In the genomic region with DNA sequence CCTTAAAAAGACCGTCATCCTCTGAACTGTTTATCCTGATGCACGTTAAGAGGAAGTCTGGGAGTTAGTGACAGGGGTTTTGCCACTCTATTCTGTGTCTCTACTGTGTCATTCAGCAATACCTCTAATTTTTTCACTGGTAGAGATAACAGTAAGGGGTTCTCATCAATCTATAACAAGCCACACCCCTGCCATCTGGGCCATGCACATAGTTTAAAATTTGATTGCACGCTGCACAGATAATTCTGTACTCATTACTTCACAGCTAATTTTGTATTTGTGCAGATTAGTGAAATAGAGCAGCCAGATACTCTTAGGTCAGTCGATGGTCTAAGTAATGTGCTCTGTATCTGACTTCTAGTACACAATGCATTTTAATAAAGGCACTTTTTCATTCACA, we compare ENCODE assay signal across 30 mouse cellular contexts.
DNase-seq lines count a peak whose midpoint lies in the region; ATAC-seq and TF ChIP-seq lines count a peak whose summit lies in the region.
"Had no signal": no experiment of that assay in that cellular context is flagged by ENCODE, and none has a peak within 500 bp of the region (broad histone marks: within the 10 kb centered on the region; RNA-seq: fewer than 3 reads in every experiment).

No protein-coding gene starts in this region.

- no peaks in the 10 kb centered on the region for H3K27me3 ChIP-seq in G1E (ENCODE audit: insufficient read depth, low read length)
- H3K27me3 ChIP-seq in liver, embryonic 12.5 days (replicated peaks): no peaks in the 10 kb centered on the region
- no peaks in the 10 kb centered on the region for H3K27me3 ChIP-seq in liver, embryonic 16.5 days (ENCODE audit: control insufficient read depth, insufficient read depth, low read depth, low read length)
- H3K27me3 ChIP-seq in hindbrain, embryonic 11.5 days (ENCODE audit: control insufficient read depth, insufficient read depth, low read length): no peaks in the 10 kb centered on the region
- H3K27me3 ChIP-seq in limb, embryonic 10.5 days (ENCODE audit: low read depth, poor library complexity, severe bottlenecking): no peaks in the 10 kb centered on the region
- H3K27me3 ChIP-seq: embryonic facial prominence, embryonic 13.5 days; forebrain, embryonic 12.5 days had no signal

- no peaks in the 10 kb centered on the region for H3K9me3 ChIP-seq in G1E (replicated peaks)
- H3K9me3 ChIP-seq in liver, embryonic 12.5 days (replicated peaks): no peaks in the 10 kb centered on the region
- no peaks in the 10 kb centered on the region for H3K9me3 ChIP-seq in liver, embryonic 16.5 days (replicated peaks; ENCODE audit: control insufficient read depth, low read length)
- H3K9me3 ChIP-seq in hindbrain, embryonic 11.5 days (ENCODE audit: control insufficient read depth, low read length): no peaks in the 10 kb centered on the region
- H3K9me3 ChIP-seq in limb, embryonic 10.5 days (replicated peaks): no peaks in the 10 kb centered on the region
- H3K9me3 ChIP-seq: embryonic facial prominence, embryonic 10.5 days; embryonic facial prominence, embryonic 13.5 days; forebrain, embryonic 12.5 days; hindbrain, embryonic 10.5 days had no signal

- H3K27ac ChIP-seq in liver, embryonic 12.5 days: no peak overlapping the region
- H3K27ac ChIP-seq in liver, embryonic 16.5 days (ENCODE audit: low read length): no peak overlapping the region
- no peak overlapping the region for H3K27ac ChIP-seq in hindbrain, embryonic 11.5 days (ENCODE audit: low read depth, low read length)
- no peak overlapping the region for H3K27ac ChIP-seq in limb, embryonic 10.5 days
- H3K27ac ChIP-seq: embryonic facial prominence, embryonic 10.5 days; embryonic facial prominence, embryonic 13.5 days; forebrain, embryonic 12.5 days; gastrocnemius, adult 2 months; heart, adult 2 months; hindbrain, embryonic 10.5 days; hindbrain, embryonic 14.5 days; hindbrain, postnatal 0 days had no signal

- H3K4me3 ChIP-seq in G1E (ENCODE audit: low read depth, low read length): no peak overlapping the region
- H3K4me3 ChIP-seq in liver, embryonic 12.5 days: no peak overlapping the region
- no peak overlapping the region for H3K4me3 ChIP-seq in liver, embryonic 16.5 days (ENCODE audit: low read depth, low read length)
- no peak overlapping the region for H3K4me3 ChIP-seq in hindbrain, embryonic 11.5 days (ENCODE audit: low read depth, low read length)
- no peak overlapping the region for H3K4me3 ChIP-seq in limb, embryonic 10.5 days
- H3K4me3 ChIP-seq: embryonic facial prominence, embryonic 10.5 days; embryonic facial prominence, embryonic 13.5 days; erythroblast, embryonic 14.5 days; forebrain, embryonic 12.5 days; gastrocnemius, adult 2 months; heart, adult 2 months; hindbrain, embryonic 10.5 days had no signal

- peaks cover 14% of the 10 kb centered on the region for H3K4me1 ChIP-seq in G1E (ENCODE audit: insufficient read depth, low read depth, low read length)
- peaks cover 5% of the 10 kb centered on the region for H3K4me1 ChIP-seq in liver, embryonic 12.5 days
- H3K4me1 ChIP-seq in liver, embryonic 16.5 days (ENCODE audit: control insufficient read depth, low read depth, low read length): no peaks in the 10 kb centered on the region; the same call in 1 of the 2 replicates
- H3K4me1 ChIP-seq in hindbrain, embryonic 11.5 days (replicated peaks; ENCODE audit: control insufficient read depth, insufficient read depth, low read length): no peaks in the 10 kb centered on the region
- no peaks in the 10 kb centered on the region for H3K4me1 ChIP-seq in limb, embryonic 10.5 days
- H3K4me1 ChIP-seq: embryonic facial prominence, embryonic 10.5 days; embryonic facial prominence, embryonic 13.5 days; forebrain, embryonic 12.5 days; hindbrain, embryonic 10.5 days had no signal

- no peak overlapping the region for H3K9ac ChIP-seq in liver, embryonic 12.5 days
- H3K9ac ChIP-seq in liver, embryonic 16.5 days (ENCODE audit: low read depth, low read length): no peak overlapping the region
- no peak overlapping the region for H3K9ac ChIP-seq in hindbrain, embryonic 11.5 days (ENCODE audit: low read depth, low read length)
- H3K9ac ChIP-seq: embryonic facial prominence, embryonic 13.5 days; forebrain, embryonic 12.5 days; hindbrain, embryonic 14.5 days had no signal

- H3K36me3 ChIP-seq in G1E (replicated peaks): no peaks in the 10 kb centered on the region
- H3K36me3 ChIP-seq in liver, embryonic 12.5 days: no peaks in the 10 kb centered on the region
- no peaks in the 10 kb centered on the region for H3K36me3 ChIP-seq in liver, embryonic 16.5 days (ENCODE audit: control insufficient read depth, insufficient read depth)
- H3K36me3 ChIP-seq in hindbrain, embryonic 11.5 days (ENCODE audit: control insufficient read depth, insufficient read depth, low read length): no peaks in the 10 kb centered on the region
- H3K36me3 ChIP-seq in limb, embryonic 10.5 days: no peaks in the 10 kb centered on the region
- H3K36me3 ChIP-seq: embryonic facial prominence, embryonic 10.5 days; embryonic facial prominence, embryonic 13.5 days; forebrain, embryonic 12.5 days; hindbrain, embryonic 10.5 days had no signal

- WGBS in liver, embryonic 12.5 days (ENCODE audit: insufficient replicate concordance): 35% methylated on average over 4 of the region's 4 CpGs
- WGBS in liver, embryonic 16.5 days (ENCODE audit: insufficient replicate concordance): 23% methylated on average over 4 of the region's 4 CpGs
- 70% methylated on average over 4 of the region's 4 CpGs for WGBS in hindbrain, embryonic 11.5 days
- WGBS in limb, embryonic 10.5 days: 73% methylated on average over 4 of the region's 4 CpGs

- no peak for TF ChIP-seq POLR2A in brain, embryonic 14.5 days (IDR thresholded peaks at IDR 0.05; ENCODE audit: borderline replicate concordance, extremely low read depth, insufficient read depth, insufficient read length, poor library complexity, severe bottlenecking)

- no peak for TF ChIP-seq CTCF in G1E (IDR thresholded peaks at IDR 0.05; ENCODE audit: low read depth, low read length)
- TF ChIP-seq CTCF in brain, embryonic 14.5 days (IDR thresholded peaks at IDR 0.05; ENCODE audit: borderline replicate concordance, extremely low read depth, insufficient read depth, insufficient read length): no peak

- H3K4me2 ChIP-seq in liver, embryonic 12.5 days: no peak overlapping the region
- H3K4me2 ChIP-seq in liver, embryonic 16.5 days (ENCODE audit: low read depth, low read length): no peak overlapping the region
- no peak overlapping the region for H3K4me2 ChIP-seq in hindbrain, embryonic 11.5 days (replicated peaks; ENCODE audit: low read depth, low read length)
- H3K4me2 ChIP-seq: embryonic facial prominence, embryonic 13.5 days; forebrain, embryonic 12.5 days; heart, embryonic 11.5 days; hindbrain, embryonic 14.5 days had no signal

- peak; percentile 38; the same call in 1 of the 2 replicates for ATAC-seq in G1E (ENCODE audit: extremely low read depth, insufficient number of reproducible peaks, low FRiP score, poor library complexity, severe bottlenecking)
- ATAC-seq in liver, embryonic 12.5 days: peak; percentile 76
- peak; percentile 67 for ATAC-seq in liver, embryonic 16.5 days (ENCODE audit: low read depth)
- ATAC-seq in hindbrain, embryonic 11.5 days (ENCODE audit: low FRiP score): no peak
- ATAC-seq: activated CD4-positive, CD25-positive, alpha-beta regulatory T cell, adult 4 months; CD4-positive, CD25-positive, alpha-beta regulatory T cell, adult 4 months; forebrain, embryonic 16.5 days; hindbrain, postnatal 0 days; inflammation-experienced regulatory T-cells, adult 6 months; intestine, embryonic 16.5 days had no signal

- DNase-seq in G1E (ENCODE audit: low spot score): no peak
- peak; percentile 14 for DNase-seq in brain, embryonic 14.5 days (ENCODE audit: low read depth)
- no peak for DNase-seq in hindbrain, embryonic 11.5 days (ENCODE audit: low spot score)
- DNase-seq in gastrocnemius, postnatal 4 days (ENCODE audit: low spot score in 2 of 2): no peak
- no peak for DNase-seq in limb, embryonic 10.5 days (ENCODE audit: low spot score)
- DNase-seq: adrenal gland, adult 8-10 months; adrenal gland, postnatal 25 days; cerebellum, adult 11 months; cerebellum, adult 2 months; cerebellum, adult 9-11 months; cerebellum, postnatal 36 days; embryo, embryonic 11 days; gastrocnemius, adult 2 months; gastrocnemius, postnatal 25 days; heart, adult 2 months had no signal
